In the genomic region with DNA sequence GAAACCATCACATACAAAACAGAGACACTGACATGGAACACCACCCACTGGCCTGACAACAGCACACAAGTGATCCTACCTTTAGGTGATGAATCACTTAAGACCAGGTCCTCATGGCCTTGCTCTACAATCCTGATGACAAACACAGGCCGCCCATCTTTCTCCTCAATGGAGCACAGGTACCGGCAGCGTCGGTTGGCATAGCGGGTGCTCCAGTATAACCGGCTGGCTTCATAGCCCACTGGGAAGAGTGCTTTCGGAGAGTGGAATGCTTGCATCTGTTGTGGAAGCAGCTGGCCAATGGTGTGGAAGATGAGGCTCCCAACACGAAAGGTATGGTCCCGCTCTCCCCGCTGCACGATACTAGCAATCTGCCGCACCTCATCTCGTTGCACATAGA, we compare ENCODE assay signal across 31 mouse cellular contexts.
"Had no signal": no experiment of that assay in that cellular context is flagged by ENCODE, and none has a peak within 500 bp of the region (broad histone marks: within the 10 kb centered on the region; RNA-seq: fewer than 3 reads in every experiment).

No protein-coding gene starts in this region.

- DNase-seq: left cerebral cortex, postnatal 4 days; liver; liver, embryonic 13.5 days; liver, postnatal 0 days; lung, adult 18-20 months; lung, adult 2 months; lung, embryonic 14.5 days; lung, postnatal 10 days; lung, postnatal 14 days; lung, postnatal 36 days; lung, postnatal 4 days; midbrain, embryonic 14.5 days had no signal

- H3K27me3 ChIP-seq: limb, embryonic 12.5 days; limb, embryonic 13.5 days; limb, embryonic 15.5 days; liver, embryonic 12.5 days; liver, embryonic 13.5 days; liver, embryonic 15.5 days; lung, embryonic 15.5 days; megakaryocyte, embryonic 14.5 days; midbrain, embryonic 12.5 days; midbrain, embryonic 13.5 days; midbrain, embryonic 15.5 days had no signal

- H3K27ac ChIP-seq: limb, embryonic 10.5 days; limb, embryonic 12.5 days; limb, embryonic 13.5 days; limb, embryonic 15.5 days; liver, embryonic 12.5 days; liver, embryonic 13.5 days; liver, embryonic 14.5 days; liver, embryonic 15.5 days; lung, embryonic 15.5 days; macrophage; midbrain, embryonic 10.5 days; midbrain, embryonic 12.5 days; midbrain, embryonic 13.5 days; midbrain, embryonic 15.5 days had no signal

- H3K4me2 ChIP-seq: limb, embryonic 12.5 days; limb, embryonic 13.5 days; limb, embryonic 15.5 days; liver, embryonic 11.5 days; liver, embryonic 12.5 days; liver, embryonic 13.5 days; liver, embryonic 15.5 days; lung, embryonic 14.5 days; lung, embryonic 15.5 days; midbrain, embryonic 11.5 days; midbrain, embryonic 12.5 days; midbrain, embryonic 13.5 days; midbrain, embryonic 15.5 days had no signal

- H3K9me3 ChIP-seq: limb, embryonic 10.5 days; limb, embryonic 12.5 days; limb, embryonic 13.5 days; limb, embryonic 15.5 days; liver, embryonic 12.5 days; liver, embryonic 13.5 days; liver, embryonic 15.5 days; lung, embryonic 15.5 days; megakaryocyte, embryonic 14.5 days; midbrain, embryonic 10.5 days; midbrain, embryonic 12.5 days; midbrain, embryonic 13.5 days; midbrain, embryonic 15.5 days had no signal

- H3K9ac ChIP-seq: limb, embryonic 12.5 days; limb, embryonic 13.5 days; limb, embryonic 15.5 days; liver, embryonic 12.5 days; liver, embryonic 13.5 days; liver, embryonic 14.5 days; liver, embryonic 15.5 days; liver, postnatal 0 days; lung, embryonic 14.5 days; lung, embryonic 15.5 days; midbrain, embryonic 12.5 days; midbrain, embryonic 13.5 days; midbrain, embryonic 15.5 days had no signal

- H3K4me3 ChIP-seq: limb, embryonic 10.5 days; limb, embryonic 12.5 days; limb, embryonic 13.5 days; limb, embryonic 15.5 days; liver, embryonic 12.5 days; liver, embryonic 13.5 days; liver, embryonic 15.5 days; lung, embryonic 15.5 days; megakaryocyte, embryonic 14.5 days; midbrain, embryonic 10.5 days; midbrain, embryonic 12.5 days; midbrain, embryonic 13.5 days; midbrain, embryonic 15.5 days; myocyte had no signal

- ATAC-seq: liver, embryonic 12.5 days; liver, postnatal 0 days; lung, postnatal 0 days; midbrain, embryonic 13.5 days; midbrain, embryonic 15.5 days; midbrain, embryonic 16.5 days had no signal

- H3K4me1 ChIP-seq: limb, embryonic 10.5 days; limb, embryonic 12.5 days; limb, embryonic 13.5 days; limb, embryonic 15.5 days; liver, embryonic 12.5 days; liver, embryonic 13.5 days; liver, embryonic 15.5 days; lung, embryonic 15.5 days; megakaryocyte, embryonic 14.5 days; midbrain, embryonic 10.5 days; midbrain, embryonic 12.5 days; midbrain, embryonic 13.5 days; midbrain, embryonic 15.5 days had no signal
